Mouse (Mus musculus): ENCODE results near the gene Zscan25. TPM values are rescaled to one million over a fixed set of nuclear protein-coding genes. Genes with fewer than 3 reads are reported as not detected.
"Not testable (repeated sequence)": the region's sequence is repeated elsewhere in the genome, so short reads cannot be mapped to it uniquely, and the experiment has no call there.

Gene Zscan25
- 0.54 and 1.1 TPM in 2 replicates for polyA plus RNA-seq (2014; fragmentation: Nextera tagmentation; extraction: Ambion mirVana)

- Histone ChIP-seq H3K36me3 (replicated peaks; ENCODE audit: control insufficient read depth, insufficient read depth) (peaks cover 31% of the 10 kb centered on the region), H3K9me3 (ENCODE audit: control insufficient read depth, low read length) (no peaks in the 10 kb centered on the region), H3K9ac (peak within 1 kb of the TSS; percentile 75), H3K4me3 (replicated peaks; ENCODE audit: low read length) (peak within 1 kb of the TSS; percentile 57), H3K27me3 (ENCODE audit: control insufficient read depth, insufficient read depth, low read length) (no peaks in the 10 kb centered on the region), H3K4me2 (replicated peaks) (peak within 1 kb of the TSS; percentile 90), H3K4me1 (replicated peaks; ENCODE audit: control insufficient read depth, insufficient read depth, low read length) (peaks cover 10% of the 10 kb centered on the region), H3K27ac (peak within 1 kb of the TSS; percentile 73)
- peak; percentile 98 for ATAC-seq (ENCODE audit: low FRiP score)
- under 1% methylated on average over 50 of the region's 50 CpGs for WGBS
- peak; percentile 93 for DNase-seq (ENCODE audit: low spot score)
Measured at GRCm38 (mm10) chr5:145280371-145281143, at the start of gene Zscan25. Zscan25 (plus strand) TSS chr5:145280500.

- H3K4me3 ChIP-seq (replicated peaks; ENCODE audit: low read length) = peak overlapping the region; percentile 96; the same call in 1 of the 2 replicates
- H3K9ac ChIP-seq = peak overlapping the region; percentile 97
- H3K4me2 ChIP-seq (replicated peaks) = peak overlapping the region; percentile 77
- no peaks in the 10 kb centered on the region for H3K9me3 ChIP-seq (ENCODE audit: control insufficient read depth, low read length)
- ATAC-seq (ENCODE audit: low FRiP score) (no peak), DNase-seq (ENCODE audit: low spot score) (no peak)
- 92% methylated on average over 4 of the region's 4 CpGs for WGBS
- peak overlapping the region; percentile 89 for H3K27ac ChIP-seq
- 0 out of 2 replicates have a peak, but pooled peaks cover 3% of the 10 kb centered on the region for H3K27me3 ChIP-seq (ENCODE audit: control insufficient read depth, insufficient read depth, low read length)
- H3K36me3 ChIP-seq (replicated peaks; ENCODE audit: control insufficient read depth, insufficient read depth) = peaks cover 24% of the 10 kb centered on the region
- H3K4me1 ChIP-seq (replicated peaks; ENCODE audit: control insufficient read depth, insufficient read depth, low read length) = peaks cover 17% of the 10 kb centered on the region
Measured at GRCm38 (mm10) chr5:145230641-145231040, 49.7 kb upstream of the Zscan25 start.

GRCm38 (mm10) chr5:145231367-145231871 lies 48.9 kb upstream of the Zscan25 start, which contains the start of gene Zfp655:
Zfp655 (plus strand) TSS chr5:145231715.
- Histone ChIP-seq H3K9ac (peak within 1 kb of the TSS; percentile 97), H3K4me3 (replicated peaks; ENCODE audit: low read length) (peak within 1 kb of the TSS; percentile 96), H3K36me3 (replicated peaks; ENCODE audit: control insufficient read depth, insufficient read depth) (peaks cover 32% of the 10 kb centered on the region), H3K9me3 (ENCODE audit: control insufficient read depth, low read length) (no peaks in the 10 kb centered on the region), H3K27ac (peak within 1 kb of the TSS; percentile 89), H3K4me2 (replicated peaks) (peak within 1 kb of the TSS; percentile 77), H3K4me1 (replicated peaks; ENCODE audit: control insufficient read depth, insufficient read depth, low read length) (peaks cover 17% of the 10 kb centered on the region), H3K27me3 (ENCODE audit: control insufficient read depth, insufficient read depth, low read length) (0 out of 2 replicates have a peak, but pooled peaks cover 3% of the 10 kb centered on the region)
- DNase-seq (ENCODE audit: low spot score) (peak; percentile 98), ATAC-seq (ENCODE audit: low FRiP score) (peak; percentile 98)
- under 1% methylated on average over 42 of the region's 42 CpGs for WGBS

GRCm38 (mm10) chr5:145231893-145232411 lies 48.3 kb upstream of the Zscan25 start:
- H3K4me2 ChIP-seq (replicated peaks) = peak overlapping the region; percentile 77
- peak overlapping the region; percentile 89 for H3K27ac ChIP-seq
- H3K4me1 ChIP-seq (replicated peaks; ENCODE audit: control insufficient read depth, insufficient read depth, low read length) = peaks cover 17% of the 10 kb centered on the region
- WGBS = under 1% methylated on average over 49 of the region's 49 CpGs
- ATAC-seq (ENCODE audit: low FRiP score) = peak; percentile 34
- peak overlapping the region; percentile 96 for H3K4me3 ChIP-seq (replicated peaks; ENCODE audit: low read length)
- H3K36me3 ChIP-seq (replicated peaks; ENCODE audit: control insufficient read depth, insufficient read depth) = peaks cover 36% of the 10 kb centered on the region
- H3K9me3 ChIP-seq (ENCODE audit: control insufficient read depth, low read length) = no peaks in the 10 kb centered on the region
- 0 out of 2 replicates have a peak, but pooled peaks cover 3% of the 10 kb centered on the region for H3K27me3 ChIP-seq (ENCODE audit: control insufficient read depth, insufficient read depth, low read length)
- no peak for DNase-seq (ENCODE audit: low spot score)
- peak overlapping the region; percentile 97 for H3K9ac ChIP-seq

- H3K9me3 ChIP-seq (ENCODE audit: control insufficient read depth, low read length) = no peaks in the 10 kb centered on the region
- peaks cover 60% of the 10 kb centered on the region for H3K36me3 ChIP-seq (replicated peaks; ENCODE audit: control insufficient read depth, insufficient read depth)
- H3K4me1 ChIP-seq (replicated peaks; ENCODE audit: control insufficient read depth, insufficient read depth, low read length) = peaks cover 17% of the 10 kb centered on the region
- H3K4me3 ChIP-seq (replicated peaks; ENCODE audit: low read length) = no peak overlapping the region
- no peak overlapping the region for H3K4me2 ChIP-seq (replicated peaks)
- H3K9ac ChIP-seq = no peak overlapping the region
- no peak for ATAC-seq (ENCODE audit: low FRiP score)
- no peak overlapping the region for H3K27ac ChIP-seq
- DNase-seq (ENCODE audit: low spot score) = peak; percentile 46
- no peaks in the 10 kb centered on the region for H3K27me3 ChIP-seq (ENCODE audit: control insufficient read depth, insufficient read depth, low read length)
Measured at GRCm38 (mm10) chr5:145234636-145235035, 45.7 kb upstream of the Zscan25 start.

GRCm38 (mm10) chr5:145249520-145249919 lies 30.8 kb upstream of the Zscan25 start:
- H3K27ac ChIP-seq = no peak overlapping the region

GRCm38 (mm10) chr5:145273568-145273967 lies 6.7 kb upstream of the Zscan25 start:
- H3K9me3 ChIP-seq (ENCODE audit: control insufficient read depth, low read length); DNase-seq (ENCODE audit: low spot score); H3K4me3 ChIP-seq (replicated peaks; ENCODE audit: low read length); H3K27ac ChIP-seq; H3K9ac ChIP-seq; H3K27me3 ChIP-seq (ENCODE audit: control insufficient read depth, insufficient read depth, low read length); H3K4me1 ChIP-seq (replicated peaks; ENCODE audit: control insufficient read depth, insufficient read depth, low read length); ATAC-seq (ENCODE audit: low FRiP score); H3K36me3 ChIP-seq (replicated peaks; ENCODE audit: control insufficient read depth, insufficient read depth); H3K4me2 ChIP-seq (replicated peaks): not testable (repeated sequence)
- WGBS = 85% methylated on average over 2 of the region's 2 CpGs

More at GRCm38 (mm10) chr5:145249520-145249919, 30.8 kb upstream of the Zscan25 start:
- no peak for ATAC-seq (ENCODE audit: low FRiP score)
- WGBS = 94% methylated on average over 3 of the region's 3 CpGs
- Histone ChIP-seq H3K9ac (no peak overlapping the region), H3K4me3 (replicated peaks; ENCODE audit: low read length) (no peak overlapping the region), H3K36me3 (replicated peaks; ENCODE audit: control insufficient read depth, insufficient read depth) (peaks cover 66% of the 10 kb centered on the region), H3K4me1 (replicated peaks; ENCODE audit: control insufficient read depth, insufficient read depth, low read length) (no peaks in the 10 kb centered on the region), H3K4me2 (replicated peaks) (no peak overlapping the region), H3K27me3 (ENCODE audit: control insufficient read depth, insufficient read depth, low read length) (no peaks in the 10 kb centered on the region), H3K9me3 (ENCODE audit: control insufficient read depth, low read length) (no peaks in the 10 kb centered on the region)
- no peak for DNase-seq (ENCODE audit: low spot score)

- DNase-seq (ENCODE audit: low spot score) = no peak
- Histone ChIP-seq H3K4me1 (replicated peaks; ENCODE audit: control insufficient read depth, insufficient read depth, low read length) (peaks cover 10% of the 10 kb centered on the region), H3K4me3 (replicated peaks; ENCODE audit: low read length) (peak overlapping the region; percentile 57; the same call in 1 of the 2 replicates), H3K27ac (no peak overlapping the region), H3K36me3 (replicated peaks; ENCODE audit: control insufficient read depth, insufficient read depth) (peaks cover 25% of the 10 kb centered on the region), H3K9ac (no peak overlapping the region), H3K4me2 (replicated peaks) (no peak overlapping the region), H3K27me3 (ENCODE audit: control insufficient read depth, insufficient read depth, low read length) (no peaks in the 10 kb centered on the region), H3K9me3 (ENCODE audit: control insufficient read depth, low read length) (no peaks in the 10 kb centered on the region)
- ATAC-seq (ENCODE audit: low FRiP score) = peak; percentile 57; the same call in 1 of the 2 replicates
- 96% methylated on average over 2 of the region's 2 CpGs for WGBS
Measured at GRCm38 (mm10) chr5:145279948-145280347, 352 bp upstream of the Zscan25 start.

GRCm38 (mm10) chr5:145288382-145288781 lies 8.1 kb downstream of the Zscan25 start:
- no peak overlapping the region for H3K27ac ChIP-seq
- no peak overlapping the region for H3K9ac ChIP-seq
- H3K4me3 ChIP-seq (replicated peaks; ENCODE audit: low read length) = no peak overlapping the region
- no peak overlapping the region for H3K4me2 ChIP-seq (replicated peaks)
- no peaks in the 10 kb centered on the region for H3K9me3 ChIP-seq (ENCODE audit: control insufficient read depth, low read length)
- H3K36me3 ChIP-seq (replicated peaks; ENCODE audit: control insufficient read depth, insufficient read depth) = peaks cover 95% of the 10 kb centered on the region
- ATAC-seq (ENCODE audit: low FRiP score) (no peak), DNase-seq (ENCODE audit: low spot score) (no peak)
- H3K27me3 ChIP-seq (ENCODE audit: control insufficient read depth, insufficient read depth, low read length) = no peaks in the 10 kb centered on the region
- H3K4me1 ChIP-seq (replicated peaks; ENCODE audit: control insufficient read depth, insufficient read depth, low read length) = no peaks in the 10 kb centered on the region
- 97% methylated on average over 5 of the region's 5 CpGs for WGBS

All from hindbrain, embryonic 14.5 days (tissue).